Mouse (Mus musculus) bone marrow macrophage, adult 2 months (primary cell): ENCODE results near the gene Pgm2.

Source experiments
- CTCF ChIP-seq: IDR thresholded peaks from 2 replicates; pipeline ENCODE4 v1.5.1; 2012; ENCODE audit warnings: low read depth, mild to moderate bottlenecking, low read length, moderate library complexity
- POLR2A ChIP-seq: IDR thresholded peaks from 2 replicates; pipeline ENCODE4 v1.6.1; 2012; ENCODE audit warnings: mild to moderate bottlenecking, low read depth, low read length, borderline replicate concordance

DNA sequence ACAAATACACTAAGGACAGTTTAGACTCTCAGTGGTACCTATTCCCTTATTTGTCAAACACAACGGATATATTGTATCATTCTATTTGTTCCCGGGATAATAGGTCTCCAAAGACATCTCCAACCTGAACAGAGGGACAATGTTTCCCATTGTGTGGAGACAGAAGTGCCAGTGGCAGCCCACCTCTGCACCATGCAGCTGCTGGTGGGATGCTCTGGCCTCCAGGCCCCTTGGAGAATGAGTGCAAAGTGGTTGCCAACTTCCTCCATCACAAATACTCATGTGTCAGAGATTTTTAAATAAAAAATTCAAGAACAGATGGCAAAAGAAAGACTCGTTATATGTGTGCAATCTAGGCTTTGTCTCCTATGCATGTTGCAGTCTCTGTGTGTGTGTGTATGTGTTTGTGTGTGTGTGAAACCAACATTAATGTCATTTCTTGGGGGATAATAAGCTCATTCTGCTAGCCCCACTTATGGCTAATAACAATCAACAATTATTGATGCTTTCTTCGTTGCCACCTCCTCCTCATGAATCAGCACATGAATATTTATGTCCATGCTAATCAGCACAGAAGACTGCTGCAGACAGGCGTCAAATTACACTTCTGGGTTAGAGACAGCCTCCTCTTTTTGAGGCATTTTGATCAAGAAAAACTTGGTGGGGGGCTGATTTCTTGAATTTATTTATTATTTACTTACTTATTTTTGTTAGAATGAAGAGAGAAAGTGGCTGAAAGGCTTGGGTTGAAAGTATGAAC is 48.9 kb upstream of the Pgm2 start:
- TF ChIP-seq POLR2A (no peak), CTCF (no peak)
